Mouse (Mus musculus): ENCODE data around the gene Ankrd12. TPM values are rescaled to one million over a fixed set of nuclear protein-coding genes. Genes with fewer than 3 reads are reported as not detected.

Ankrd12 gene
- total RNA-seq (2021): 10 to 100 TPM; 16.6 to 18.6 TPM

- peak; percentile 97 to 98 for DNase-seq
- intact Hi-C loops (cut with DNase I): loop anchor here (1.0 kb wide), 1 partner anchor 24 kb away; the partner anchor contains the start of gene Ndufv2
These were observed at the start of gene Ankrd12 for GRCm38 (mm10) chr17:66076934-66077333. Gene Ankrd12 (minus strand): TSS chr17:66077089.

- no peak for DNase-seq
- intact Hi-C loops (cut with DNase I): no loop called here
These were observed 48.3 kb upstream of the Ankrd12 start for GRCm38 (mm10) chr17:66125211-66125610.

GRCm38 (mm10) chr17:66123816-66124610, 47.1 kb upstream of the Ankrd12 start:
- intact Hi-C loops (cut with DNase I): no loop called here
- DNase-seq: no peak

GRCm38 (mm10) chr17:66123066-66123815, 46.4 kb upstream of the Ankrd12 start, which contains the start of gene Ddx11:
Gene Ddx11 (plus strand): TSS chr17:66123520.
- intact Hi-C loops (cut with DNase I): no loop called here
- peak; percentile 95 to 97 for DNase-seq

- no peak for DNase-seq
- intact Hi-C loops (cut with DNase I): no loop called here
These were observed 43.8 kb upstream of the Ankrd12 start for GRCm38 (mm10) chr17:66120701-66121100.

GRCm38 (mm10) chr17:66118991-66119390, 42.1 kb upstream of the Ankrd12 start:
- no peak for DNase-seq
- intact Hi-C loops (cut with DNase I): no loop called here

- intact Hi-C loops (cut with DNase I): no loop called here
- DNase-seq: no peak
These were observed 35.3 kb upstream of the Ankrd12 start for GRCm38 (mm10) chr17:66112166-66112565.

- DNase-seq: peak; percentile 91 to 92
- intact Hi-C loops (cut with DNase I): no loop called here
These were observed 34.6 kb upstream of the Ankrd12 start, which contains the start of gene Washc1 for GRCm38 (mm10) chr17:66111402-66111959. Gene Washc1 (plus strand): TSS chr17:66111545.

- DNase-seq: peak; percentile 64 to 66
These were observed 33.9 kb upstream of the Ankrd12 start for GRCm38 (mm10) chr17:66110746-66111145.

GRCm38 (mm10) chr17:66108198-66108597, 31.3 kb upstream of the Ankrd12 start:
- intact Hi-C loops (cut with DNase I): loop anchor here (5.0 to 10.0 kb wide), 2 partner anchors 46 to 403 kb away; no protein-coding TSS in a partner anchor
- no peak for DNase-seq

More at GRCm38 (mm10) chr17:66110746-66111145, 33.9 kb upstream of the Ankrd12 start:
- intact Hi-C loops (cut with DNase I): no loop called here

- intact Hi-C loops (cut with DNase I): loop anchor here (2.0 to 10.0 kb wide), 4 partner anchors 45 to 403 kb away; no protein-coding TSS in a partner anchor
- DNase-seq: no peak
These were observed 30.6 kb upstream of the Ankrd12 start for GRCm38 (mm10) chr17:66107466-66107865.

- DNase-seq: peak; percentile 65 to 83
- intact Hi-C loops (cut with DNase I): loop anchor here (2.0 to 10.0 kb wide), 4 partner anchors 44 to 402 kb away; no protein-coding TSS in a partner anchor
These were observed 29.8 kb upstream of the Ankrd12 start for GRCm38 (mm10) chr17:66106601-66107267.

GRCm38 (mm10) chr17:66104076-66104475, 27.2 kb upstream of the Ankrd12 start:
- no peak for DNase-seq
- intact Hi-C loops (cut with DNase I): loop anchor here (10.0 kb wide), 1 partner anchor 399 kb away; no protein-coding TSS in a partner anchor

- DNase-seq: peak; percentile 93 to 95
These were observed 24.8 kb upstream of the Ankrd12 start, which contains the start of gene Ndufv2 for GRCm38 (mm10) chr17:66101380-66102330. Gene Ndufv2 (minus strand): TSS chr17:66101559.

GRCm38 (mm10) chr17:66100566-66101379, 23.9 kb upstream of the Ankrd12 start:
- DNase-seq: peak in 1 of 2 experiments; percentile 46
- intact Hi-C loops (cut with DNase I): loop anchor here (1.0 to 10.0 kb wide), 2 partner anchors 23 to 396 kb away; partner anchors contain the start of gene Ankrd12

More at GRCm38 (mm10) chr17:66101380-66102330, 24.8 kb upstream of the Ankrd12 start, which contains the start of gene Ndufv2:
- intact Hi-C loops (cut with DNase I): loop anchor here (1.0 to 10.0 kb wide), 2 partner anchors 24 to 397 kb away; partner anchors contain the start of gene Ankrd12

- intact Hi-C loops (cut with DNase I): no loop called here
- no peak for DNase-seq
These were observed 15.8 kb upstream of the Ankrd12 start for GRCm38 (mm10) chr17:66092664-66093063.

- intact Hi-C loops (cut with DNase I): no loop called here
- DNase-seq: no peak
These were observed 15.2 kb upstream of the Ankrd12 start for GRCm38 (mm10) chr17:66092065-66092464.

- intact Hi-C loops (cut with DNase I): no loop called here
- no peak for DNase-seq
These were observed 14.5 kb upstream of the Ankrd12 start for GRCm38 (mm10) chr17:66091392-66091791.

Data from heart, postnatal 10 days (tissue).